Comparison of ENCODE assay signal across 11 mouse cellular contexts in genomic region chr9:121616471-121616870, GRCm38 (mm10). TPM values are rescaled to one million over a fixed set of nuclear protein-coding genes. Genes with fewer than 3 reads are reported as not detected.
DNase-seq lines count a peak whose midpoint lies in the region; ATAC-seq and TF ChIP-seq lines count a peak whose summit lies in the region.
"Had no signal": no experiment of that assay in that cellular context is flagged by ENCODE, and none has a peak within 500 bp of the region (broad histone marks: within the 10 kb centered on the region; RNA-seq: fewer than 3 reads in every experiment).

No protein-coding gene starts in this region.

- peak; percentile 48; the same call in 1 of the 2 replicates for ATAC-seq in megakaryocyte-erythroid progenitor cell, adult 5-6 weeks (replicated peaks; ENCODE audit: low FRiP score, low TSS enrichment, poor library complexity, severe bottlenecking)
- ATAC-seq: intestine, embryonic 16.5 days had no signal

- H3K27me3 ChIP-seq in cerebellum, adult 2 months (ENCODE audit: control insufficient read depth, insufficient read depth, low read length), result no peaks in the 10 kb centered on the region
- H3K27me3 ChIP-seq: neural tube, embryonic 13.5 days had no signal

- TF ChIP-seq POLR2A in cerebellum, adult 2 months (IDR thresholded peaks at IDR 0.05; ENCODE audit: borderline replicate concordance, insufficient read depth, low read length), result no peak

- no peak overlapping the region for H3K9ac ChIP-seq in ES-E14 (ENCODE audit: insufficient read depth, low read depth, low read length, poor library complexity, severe bottlenecking)
- H3K9ac ChIP-seq: liver, embryonic 15.5 days; neural tube, embryonic 13.5 days had no signal

- TF ChIP-seq CTCF in cerebellum, adult 2 months (IDR thresholded peaks at IDR 0.05; ENCODE audit: borderline replicate concordance, insufficient read depth, low read depth, low read length), result peak; percentile 24; the same call in 1 of the 2 replicates

- H3K36me3 ChIP-seq in ES-E14 (ENCODE audit: control insufficient read depth, insufficient read depth, low read length, poor library complexity, severe bottlenecking), result no peaks in the 10 kb centered on the region
- H3K36me3 ChIP-seq: liver, embryonic 15.5 days; neural tube, embryonic 13.5 days had no signal

- no peak overlapping the region for H3K4me3 ChIP-seq in cerebellum, adult 2 months (replicated peaks; ENCODE audit: insufficient read depth, low read depth, low read length)
- no peak overlapping the region for H3K4me3 ChIP-seq in ES-E14 (ENCODE audit: insufficient read depth in 1 of 2, low read depth in 1 of 2, low read length in 2 of 2, poor library complexity in 1 of 2, severe bottlenecking in 1 of 2)
- H3K4me3 ChIP-seq: liver, embryonic 15.5 days; neural tube, embryonic 13.5 days had no signal

- 64% methylated on average over 3 of the region's 3 CpGs for WGBS in cerebellum, adult 2 months

- intact Hi-C loops in left cerebral cortex, postnatal 4 days (cut with DNase I), result no loop called here

- no peak overlapping the region for H3K27ac ChIP-seq in cerebellum, adult 2 months (ENCODE audit: insufficient read depth, low read length)
- peak overlapping the region; percentile 3; the same call in 1 of the 2 replicates for H3K27ac ChIP-seq in ES-E14 (ENCODE audit: insufficient read depth, low read depth, low read length, poor library complexity, severe bottlenecking)
- H3K27ac ChIP-seq: liver, embryonic 15.5 days; neural tube, embryonic 13.5 days had no signal

- DNase-seq in cerebellum, adult 2 months, result no peak
- DNase-seq in cerebellum, adult 8-10 months, result no peak
- peak; percentile 30 for DNase-seq in left cerebral cortex, postnatal 4 days
- DNase-seq in left cerebral cortex, adult 11 months (ENCODE audit: low spot score), result no peak
- no peak for DNase-seq in ES-E14 (ENCODE audit: low read depth, low spot score)
- DNase-seq in heart, postnatal 4 days, result no peak
- no peak for DNase-seq in left cerebral cortex, adult 9 months (ENCODE audit: low spot score in 2 of 2)

- in situ Hi-C loops in ES-E14 (cut with MboI; ENCODE audit: low sequenced_read_pairs in 2 of 2, unreplicated experiment in 2 of 2), result no loop called here

- H3K9me3 ChIP-seq in ES-E14 (ENCODE audit: control insufficient read depth, insufficient read depth, low read depth, low read length), result no peaks in the 10 kb centered on the region
- H3K9me3 ChIP-seq: liver, embryonic 15.5 days; neural tube, embryonic 13.5 days had no signal

- no peaks in the 10 kb centered on the region for H3K4me1 ChIP-seq in cerebellum, adult 2 months (ENCODE audit: control insufficient read depth, insufficient read depth, low read length)
- H3K4me1 ChIP-seq in ES-E14 (ENCODE audit: control insufficient read depth in 2 of 2, insufficient read depth in 2 of 2, low read length in 2 of 2, poor library complexity in 1 of 2), result peaks cover 2 to 11% of the 10 kb centered on the region in 2 experiments; a peak in 3 of 4 replicates
- H3K4me1 ChIP-seq: liver, embryonic 15.5 days had no signal

TF ChIP-seq in ES-E14, 5 proteins besides CTCF, POLR2A, EP300 and RAD21:
- TF ChIP-seq CHD2 (IDR thresholded peaks at IDR 0.05; ENCODE audit: low read depth, low read length) (no peak), HCFC1 (IDR thresholded peaks at IDR 0.05; ENCODE audit: borderline replicate concordance, insufficient read depth, low read length) (no peak), ZC3H11A (IDR thresholded peaks at IDR 0.05; ENCODE audit: borderline replicate concordance, low read depth, low read length) (no peak), MAFK (IDR thresholded peaks at IDR 0.05; ENCODE audit: insufficient read depth, low read depth, low read length) (no peak), ZNF384 (IDR thresholded peaks at IDR 0.05; ENCODE audit: low read depth, low read length) (no peak)

RNA-seq across cellular contexts. Expression of gene Lyzl4, which starts 25.4 kb away (rescaled TPM):
- polyA plus RNA-seq in cerebellum, adult 2 months (2012; rRNA removed), result 0.38 and 0.63 TPM in 2 replicates
- total RNA-seq in left cerebral cortex, postnatal 4 days (2021), result under 1 TPM; 0.42 to 0.98 TPM
- 0.58 TPM in 2 replicates for total RNA-seq in ES-E14 (2012; rRNA removed)
- total RNA-seq in megakaryocyte-erythroid progenitor cell, adult 5-6 weeks (2014; fragmentation: Nextera tagmentation), result not detected in 2 replicates
- total RNA-seq in megakaryocyte-erythroid progenitor cell, adult 5-6 weeks (2017), result not detected in 2 replicates
- under 1 TPM in 1 of 2 experiments, not detected in 1; 0.32 TPM for total RNA-seq in heart, postnatal 4 days (2021)
- polyA plus RNA-seq: intestine, embryonic 16.5 days; liver, embryonic 15.5 days; neural tube, embryonic 13.5 days had no signal

RNA-seq across cellular contexts. Expression of gene Vipr1, which starts 26.0 kb away (rescaled TPM):
- polyA plus RNA-seq in cerebellum, adult 2 months (2012; rRNA removed), result 5.2 and 9.3 TPM in 2 replicates
- 1 to 10 TPM; 3.1 to 5.5 TPM for total RNA-seq in left cerebral cortex, postnatal 4 days (2021)
- total RNA-seq in ES-E14 (2012; rRNA removed), result 0.31 and 0.90 TPM in 2 replicates
- total RNA-seq in megakaryocyte-erythroid progenitor cell, adult 5-6 weeks (2014; fragmentation: Nextera tagmentation), result not detected in 2 replicates
- not detected in 2 replicates for total RNA-seq in megakaryocyte-erythroid progenitor cell, adult 5-6 weeks (2017)
- 1 to 10 TPM in 1 of 2 experiments, under 1 TPM in 1; 0.64 to 2.4 TPM for total RNA-seq in heart, postnatal 4 days (2021)
